Mouse (Mus musculus) heart, postnatal 25 days (tissue): ENCODE data around the gene Bcas3. TPM values are rescaled to one million over a fixed set of nuclear protein-coding genes. Genes with fewer than 3 reads are reported as not detected.
A peak's percentile ranks its signal among the peaks of the same experiment; 100 is the strongest.

ENCODE experiments used
- DNase-seq: peaks from one replicate; pipeline ENCODE4 v3.0.0; 2022; ENCODE audit warnings: low spot score
- intact Hi-C: fragments of 180-260 bp; cut with DNase I; formaldehyde crosslinking; loops from one replicate; pipeline ENCODE4 v1.15.1; 2025
- total RNA-seq, 2 experiments: library from RNA; stranded (reverse); gene quantifications; 2 replicates each; pipeline ENCODE4 v1.2.3; 2021

The Bcas3 gene
- total RNA-seq, 2 experiments from 2014 or later = 31.1 to 43.7 TPM

- intact Hi-C loops = no loop called here
- no peak for DNase-seq
Observed at GRCm38 (mm10) chr11:85361621-85362020, 8.7 kb downstream of the Bcas3 start.

DNA sequence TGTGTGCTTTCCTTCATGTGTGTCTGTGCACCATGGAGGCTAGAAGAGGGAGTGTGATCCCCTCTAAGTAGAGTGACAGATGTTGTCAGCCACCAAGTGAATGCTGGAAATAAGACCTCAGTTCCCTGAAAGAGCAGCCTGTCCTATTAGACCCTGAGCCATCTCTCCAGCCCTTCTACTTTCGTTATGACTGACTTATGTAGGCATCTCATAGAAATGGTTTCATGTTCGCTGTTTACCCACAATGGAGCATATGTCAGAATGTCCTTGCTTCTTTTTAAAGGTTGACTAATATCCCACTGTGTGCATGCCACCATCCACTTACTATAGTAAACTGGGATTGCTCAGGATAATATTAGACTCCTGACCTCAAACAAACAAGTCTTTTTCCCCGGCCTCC, 13.2 kb downstream of the Bcas3 start:
- intact Hi-C loops = no loop called here
- DNase-seq = no peak

GRCm38 (mm10) chr11:85367823-85368222, 14.9 kb downstream of the Bcas3 start:
- no peak for DNase-seq
- intact Hi-C loops = no loop called here

GRCm38 (mm10) chr11:85379091-85379490, 26.1 kb downstream of the Bcas3 start:
- DNase-seq = no peak
- intact Hi-C loops = no loop called here

- intact Hi-C loops = loop anchor here (5.0 kb wide), 4 partner anchors 87 to 792 kb away; no protein-coding TSS in a partner anchor
- no peak for DNase-seq
Observed at GRCm38 (mm10) chr11:85380046-85380445, 27.1 kb downstream of the Bcas3 start.

- intact Hi-C loops = loop anchor here (5.0 kb wide), 4 partner anchors 85 to 790 kb away; no protein-coding TSS in a partner anchor
- peak; percentile 20 for DNase-seq
Observed at GRCm38 (mm10) chr11:85382055-85382454, 29.1 kb downstream of the Bcas3 start.

GRCm38 (mm10) chr11:85383975-85384821, 31.2 kb downstream of the Bcas3 start:
- no peak for DNase-seq
- intact Hi-C loops = loop anchor here (1.0 to 5.0 kb wide), 5 partner anchors 83 to 788 kb away; no protein-coding TSS in a partner anchor

- intact Hi-C loops = loop anchor here (5.0 kb wide), 1 partner anchor 70 kb away; no protein-coding TSS in a partner anchor
- no peak for DNase-seq
Observed at GRCm38 (mm10) chr11:85392179-85392863, 39.4 kb downstream of the Bcas3 start.

GRCm38 (mm10) chr11:85392864-85393220, 39.9 kb downstream of the Bcas3 start:
- intact Hi-C loops = loop anchor here (5.0 kb wide), 1 partner anchor 69 kb away; no protein-coding TSS in a partner anchor
- no peak for DNase-seq

DNA sequence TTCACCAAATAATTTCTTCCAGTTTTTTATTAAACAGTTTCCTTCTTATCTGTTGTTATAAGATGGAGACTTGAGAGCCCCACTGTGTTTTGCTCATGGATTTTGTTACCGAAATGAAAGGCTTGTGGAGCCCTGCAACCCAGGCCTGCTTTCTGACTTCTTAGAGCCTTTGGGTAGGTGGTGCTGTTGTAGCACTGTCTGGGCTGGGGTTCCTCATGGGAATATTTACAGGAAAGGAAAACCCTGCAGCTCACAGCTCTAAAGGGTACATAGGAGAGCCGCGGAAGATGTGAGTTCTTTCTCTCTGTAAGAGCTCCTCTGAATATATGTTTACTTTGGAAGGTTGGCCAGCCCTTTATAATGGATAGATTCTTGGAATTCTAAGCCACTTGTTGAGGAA, 41.0 kb downstream of the Bcas3 start:
- intact Hi-C loops = loop anchor here (5.0 kb wide), 1 partner anchor 68 kb away; no protein-coding TSS in a partner anchor
- DNase-seq = no peak

- intact Hi-C loops = no loop called here
- no peak for DNase-seq
Observed at GRCm38 (mm10) chr11:85395361-85395760, 42.4 kb downstream of the Bcas3 start.

GRCm38 (mm10) chr11:85406531-85406930, 53.6 kb downstream of the Bcas3 start:
- no peak for DNase-seq
- intact Hi-C loops = no loop called here

DNA sequence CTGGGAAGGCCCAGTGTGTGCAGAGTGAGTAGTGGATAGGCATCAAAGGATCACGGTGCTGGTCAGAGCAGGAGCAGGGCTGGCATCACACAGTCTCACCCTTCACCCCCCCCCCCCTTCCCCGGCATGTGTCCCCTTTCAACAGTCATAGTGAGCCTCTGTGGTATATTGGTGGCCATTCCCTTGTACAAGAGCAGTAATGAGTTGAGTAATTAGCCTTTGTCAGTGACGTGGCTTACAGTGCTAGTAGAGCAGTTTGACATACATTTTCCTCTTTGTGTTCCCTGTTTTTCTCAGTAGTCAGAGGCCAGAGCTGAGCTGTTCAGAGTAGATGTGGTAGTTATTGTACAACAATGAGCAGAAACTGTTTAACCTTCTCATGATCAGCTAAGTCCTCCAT, 54.7 kb downstream of the Bcas3 start:
- DNase-seq = no peak
- intact Hi-C loops = no loop called here

- DNase-seq = no peak
- intact Hi-C loops = no loop called here
Observed at GRCm38 (mm10) chr11:85412319-85412718, 59.4 kb downstream of the Bcas3 start.

DNA sequence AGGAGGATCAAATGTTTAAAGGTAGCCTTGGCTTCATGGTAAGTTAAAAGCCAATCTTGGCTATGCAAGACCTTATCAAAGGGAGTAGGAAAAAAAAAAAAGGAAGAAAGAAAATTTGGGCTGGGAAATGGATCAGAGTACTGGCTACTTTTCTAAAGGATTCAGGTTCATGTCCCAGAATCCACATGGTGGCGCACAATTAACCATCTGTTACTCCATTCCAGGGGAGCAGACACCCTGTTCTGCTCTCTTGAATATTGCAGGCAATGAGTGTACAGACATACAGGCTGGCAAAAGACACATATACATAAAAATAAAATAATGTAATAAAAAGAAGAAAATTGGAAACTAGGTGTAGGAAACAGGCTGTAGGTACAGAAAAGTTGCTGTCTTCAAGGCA, 61.5 kb downstream of the Bcas3 start:
- intact Hi-C loops = no loop called here
- no peak for DNase-seq

DNA sequence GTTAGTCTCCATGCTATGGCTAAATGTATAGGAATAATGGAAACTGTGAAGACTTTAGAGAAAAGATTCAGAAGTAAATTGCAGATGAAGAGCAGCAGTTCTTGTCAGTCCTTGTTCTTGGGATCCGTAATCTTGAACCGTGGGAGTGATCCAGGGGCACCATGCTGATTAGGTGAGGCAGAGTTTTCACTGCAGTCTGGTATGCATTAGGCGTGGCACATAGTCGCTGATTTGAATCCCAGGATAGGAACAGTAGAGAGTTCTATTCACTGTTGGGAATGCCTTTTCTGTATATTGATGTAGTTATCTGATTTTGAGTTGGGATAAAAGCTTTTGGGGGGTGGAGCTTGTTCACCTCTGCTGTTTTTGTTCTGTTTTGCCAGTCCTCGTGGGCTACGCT, 74.4 kb downstream of the Bcas3 start:
- no peak for DNase-seq

DNA sequence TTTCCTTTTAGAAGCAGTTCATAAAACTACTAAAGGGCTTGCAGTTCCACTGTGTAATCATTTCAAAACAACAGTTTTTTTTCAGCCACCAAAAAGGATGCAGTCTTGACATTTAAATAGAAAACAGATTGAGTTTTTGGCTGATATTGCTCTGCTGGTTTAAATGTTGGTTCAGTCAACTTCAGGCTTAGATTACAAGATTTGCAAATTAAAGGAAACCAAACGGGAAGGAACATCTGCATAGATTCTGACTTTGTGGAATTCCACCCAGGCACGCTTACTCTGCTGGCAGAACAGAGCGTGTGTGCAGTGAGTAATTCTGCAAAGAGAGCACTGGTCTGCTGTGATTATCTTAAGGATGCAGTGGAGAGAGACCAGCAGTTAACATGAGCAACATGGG, 75.3 kb downstream of the Bcas3 start:
- intact Hi-C loops = no loop called here
- DNase-seq = peak; percentile 5

More for the DNA sequence above, 74.4 kb downstream of the Bcas3 start:
- intact Hi-C loops = no loop called here

GRCm38 (mm10) chr11:85430743-85431448, 77.9 kb downstream of the Bcas3 start:
- no peak for DNase-seq
- intact Hi-C loops = no loop called here

DNA sequence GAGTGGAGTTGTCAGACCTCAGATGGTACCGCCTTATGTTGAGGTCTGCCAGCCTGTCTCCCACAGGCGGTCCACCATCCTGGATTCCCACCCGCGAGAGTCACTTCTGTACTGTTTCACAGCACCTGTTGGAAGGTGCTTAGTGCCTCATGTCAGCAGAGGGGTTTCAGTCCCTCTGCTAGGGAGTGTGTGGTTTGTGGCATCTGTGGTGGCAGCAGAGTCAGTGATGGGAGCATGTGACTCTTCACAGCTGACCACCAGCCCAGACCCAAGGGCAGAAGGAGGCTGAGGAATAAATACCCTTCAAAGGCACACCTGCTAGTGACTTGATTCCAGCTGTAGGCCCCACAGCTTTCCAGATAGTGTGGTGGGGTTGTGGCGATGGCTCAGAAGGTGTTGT, 94.4 kb downstream of the Bcas3 start:
- intact Hi-C loops = no loop called here

DNA sequence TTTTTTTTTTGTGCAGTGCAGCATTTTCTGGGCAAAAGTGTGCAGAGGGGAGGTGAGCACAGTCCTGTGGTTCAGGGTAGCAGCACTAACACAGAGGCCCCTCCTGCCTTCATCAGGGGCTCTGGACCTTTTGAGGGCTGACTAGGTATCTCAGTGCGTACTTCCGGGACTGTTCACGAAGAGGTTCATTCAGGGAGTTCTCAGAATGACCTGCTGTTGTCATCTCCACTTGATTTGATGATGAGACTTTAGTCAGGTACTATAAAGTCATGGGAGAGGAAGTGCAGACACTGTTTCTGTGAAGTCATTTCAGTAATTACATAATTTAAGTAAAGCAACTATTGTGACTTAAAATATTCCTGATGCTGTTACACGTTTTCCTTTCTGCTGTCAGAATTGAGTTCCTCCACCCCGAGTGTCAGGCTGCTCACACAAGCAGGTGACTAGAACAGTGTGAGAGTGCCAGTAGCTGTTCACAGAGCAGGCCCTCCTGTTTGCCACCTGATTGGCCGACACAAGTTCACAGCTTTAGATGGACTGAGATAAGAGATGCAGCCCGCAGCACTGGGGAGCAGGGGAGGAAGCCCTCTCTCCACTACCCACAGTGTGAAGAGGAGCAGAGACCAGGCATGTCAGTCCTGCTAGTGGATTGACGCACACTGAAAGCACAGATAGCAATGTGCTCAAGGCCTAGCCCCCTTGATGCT, 100.8 kb downstream of the Bcas3 start:
- no peak for DNase-seq
- intact Hi-C loops = no loop called here

More for the DNA sequence above, 94.4 kb downstream of the Bcas3 start:
- DNase-seq = no peak
